Mouse (Mus musculus): Measurements from ENCODE around the gene Hlcs. TPM values are rescaled to one million over a fixed set of nuclear protein-coding genes. Genes with fewer than 3 reads are reported as not detected.
A peak's percentile ranks its signal among the peaks of the same experiment; 100 is the strongest.

Gene Hlcs
- polyA plus RNA-seq, 1 experiment from 2014 or later: 7.6 TPM

DNA sequence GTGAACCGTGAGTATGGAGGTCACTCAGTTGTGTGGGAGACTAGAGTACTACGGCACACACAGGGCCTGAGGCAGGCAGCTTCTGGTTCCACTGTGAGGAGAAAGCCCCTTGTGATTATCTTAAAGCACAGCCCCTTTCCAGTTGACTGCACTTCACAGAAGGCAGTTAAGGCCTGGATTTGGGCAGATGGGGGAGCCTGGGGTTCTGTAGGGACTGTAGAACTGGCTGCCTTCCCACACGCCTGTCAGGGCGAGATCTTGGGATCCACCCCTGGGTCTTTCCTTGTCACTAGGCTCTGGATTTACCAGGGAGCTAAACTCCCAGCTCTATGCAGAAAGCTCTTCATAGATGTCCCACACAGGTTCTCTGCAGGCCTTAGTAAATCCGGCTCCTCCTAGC, 17.1 kb upstream of the Hlcs start:
- Histone ChIP-seq H3K27ac (ENCODE audit: low read depth, low read length) (no peak overlapping the region), H3K4me3 (ENCODE audit: low read depth, low read length) (no peak overlapping the region), H3K4me2 (ENCODE audit: low read depth, low read length) (no peak overlapping the region), H3K4me1 (ENCODE audit: control insufficient read depth, insufficient read depth, low read length) (peaks cover 11% of the 10 kb centered on the region; the same call in 1 of the 2 replicates), H3K9ac (replicated peaks; ENCODE audit: low read depth, low read length) (no peak overlapping the region), H3K36me3 (ENCODE audit: control insufficient read depth, insufficient read depth, low read length) (no peaks in the 10 kb centered on the region), H3K9me3 (ENCODE audit: control insufficient read depth, low read length) (no peaks in the 10 kb centered on the region), H3K27me3 (ENCODE audit: control insufficient read depth, insufficient read depth, low read length) (peaks cover 12% of the 10 kb centered on the region)
- 52% methylated on average over 5 of the region's 5 CpGs for WGBS
- no peak for ATAC-seq (ENCODE audit: low read depth)

DNA sequence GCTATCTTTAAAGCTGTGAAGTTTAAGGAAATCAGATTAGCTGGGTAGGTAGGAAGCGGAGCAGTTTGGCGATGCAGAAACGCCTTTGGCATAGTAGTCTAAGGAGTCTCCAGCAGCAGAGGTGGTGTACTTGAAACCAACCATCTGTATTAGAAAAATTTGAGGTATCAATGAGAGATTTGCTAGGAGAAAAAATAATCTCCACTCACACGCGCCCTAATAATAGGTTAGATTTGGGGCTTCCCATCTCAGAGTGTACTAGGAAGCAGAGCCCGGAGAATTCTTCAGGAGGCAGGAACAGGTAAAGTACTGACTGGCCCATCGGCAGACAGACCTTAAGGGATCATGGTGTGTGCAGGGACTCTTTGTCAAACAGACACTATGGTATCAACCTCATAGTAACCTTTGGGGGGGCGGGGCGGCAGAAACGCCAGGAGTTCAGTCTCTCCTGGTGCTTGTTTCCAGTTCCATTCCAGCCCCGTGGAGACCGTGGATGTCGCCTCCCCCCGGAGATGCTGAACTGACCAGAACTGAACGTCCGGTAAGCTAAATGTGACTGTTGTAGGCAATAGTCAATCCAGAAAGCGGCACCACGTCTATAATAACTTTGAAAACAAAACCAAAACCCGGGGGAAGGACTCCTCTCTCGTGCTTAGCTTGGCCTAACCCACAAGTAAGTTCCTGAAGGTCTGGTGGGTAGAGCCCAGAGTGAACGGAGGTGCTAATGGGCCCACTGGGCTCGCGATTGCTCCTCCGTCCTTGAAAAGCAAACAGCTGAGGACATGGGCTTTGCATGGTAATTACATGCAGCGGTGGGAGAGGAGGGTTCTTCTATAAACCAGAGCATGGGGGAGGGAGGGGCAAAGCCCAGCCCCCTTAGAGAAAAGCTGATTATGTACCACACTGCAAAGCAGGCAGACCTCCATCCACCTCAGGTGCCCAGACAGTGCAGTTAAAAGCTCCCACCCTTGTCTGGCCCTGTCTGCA, 15.8 kb upstream of the Hlcs start:
- Histone ChIP-seq H3K27me3 (ENCODE audit: control insufficient read depth, insufficient read depth, low read length) (peaks cover 12% of the 10 kb centered on the region), H3K4me2 (ENCODE audit: low read depth, low read length) (peak overlapping the region; percentile 41; the same call in 1 of the 2 replicates), H3K27ac (ENCODE audit: low read depth, low read length) (no peak overlapping the region), H3K36me3 (ENCODE audit: control insufficient read depth, insufficient read depth, low read length) (no peaks in the 10 kb centered on the region), H3K9ac (replicated peaks; ENCODE audit: low read depth, low read length) (no peak overlapping the region), H3K9me3 (ENCODE audit: control insufficient read depth, low read length) (no peaks in the 10 kb centered on the region), H3K4me3 (ENCODE audit: low read depth, low read length) (no peak overlapping the region), H3K4me1 (ENCODE audit: control insufficient read depth, insufficient read depth, low read length) (peaks cover 11% of the 10 kb centered on the region; the same call in 1 of the 2 replicates)
- 9% methylated on average over 25 of the region's 25 CpGs for WGBS
- ATAC-seq (ENCODE audit: low read depth): peak; percentile 21; the same call in 1 of the 2 replicates

DNA sequence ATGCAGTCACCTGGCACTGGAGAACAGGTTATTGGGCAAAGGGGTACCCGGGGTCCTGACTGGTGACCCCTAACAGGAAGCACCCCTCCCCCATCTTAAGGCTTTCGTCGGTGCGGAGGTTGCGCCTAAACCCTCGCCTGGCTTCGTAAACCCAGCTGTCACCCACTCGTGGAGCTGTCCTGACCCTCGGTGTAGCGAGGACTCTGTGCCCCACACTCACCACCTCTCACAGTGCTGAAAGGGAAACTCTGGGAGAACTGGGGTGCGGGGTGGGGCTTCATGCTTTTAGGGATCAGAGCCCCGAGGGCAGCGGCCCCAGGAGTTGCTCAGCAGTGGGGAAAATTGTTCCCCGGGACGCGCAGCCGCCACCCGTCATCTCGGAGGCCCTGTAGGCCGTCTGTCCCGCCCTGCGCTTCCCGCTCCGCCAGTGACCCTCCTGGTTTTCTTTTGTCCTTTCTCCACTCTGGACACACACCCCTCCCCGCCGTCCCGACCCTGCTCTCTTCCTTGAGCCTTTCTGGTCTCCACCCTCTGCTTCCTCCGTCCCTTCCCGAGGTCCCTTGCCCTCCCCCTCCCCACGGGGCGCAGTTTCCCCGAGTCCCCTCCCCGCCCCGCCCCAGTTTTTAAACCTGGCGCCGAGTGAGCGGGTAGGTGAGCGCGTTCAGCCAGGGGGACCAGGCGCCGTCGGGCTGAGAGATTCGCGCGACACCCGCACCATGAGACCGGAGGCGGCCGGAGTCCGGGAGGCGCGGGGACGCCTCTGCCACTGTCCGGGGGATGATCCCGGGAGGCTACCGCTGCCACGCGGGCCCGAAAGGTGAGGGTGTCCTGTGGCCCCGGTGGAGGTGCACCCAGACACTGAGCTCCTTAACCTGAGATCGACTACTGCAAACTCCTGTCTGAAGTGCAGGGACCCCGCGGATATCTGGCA, 14.7 kb upstream of the Hlcs start, which contains the start of gene Ripply3:
TSS of gene Ripply3 (plus strand) at position 640 of the 931 bp plus-strand sequence.
- no peaks in the 10 kb centered on the region for H3K9me3 ChIP-seq (ENCODE audit: control insufficient read depth, low read length)
- peak within 1 kb of the TSS; percentile 28 for H3K4me3 ChIP-seq (ENCODE audit: low read depth, low read length)
- H3K27ac ChIP-seq (ENCODE audit: low read depth, low read length): no peak within 1 kb of the TSS
- no peak within 1 kb of the TSS for H3K9ac ChIP-seq (replicated peaks; ENCODE audit: low read depth, low read length)
- peak within 1 kb of the TSS; percentile 41 for H3K4me2 ChIP-seq (ENCODE audit: low read depth, low read length)
- peaks cover 12% of the 10 kb centered on the region for H3K27me3 ChIP-seq (ENCODE audit: control insufficient read depth, insufficient read depth, low read length)
- H3K4me1 ChIP-seq (ENCODE audit: control insufficient read depth, insufficient read depth, low read length): peaks cover 11% of the 10 kb centered on the region; the same call in 1 of the 2 replicates
- WGBS: 1% methylated on average over 62 of the region's 63 CpGs
- no peaks in the 10 kb centered on the region for H3K36me3 ChIP-seq (ENCODE audit: control insufficient read depth, insufficient read depth, low read length)
- peak; percentile 41; the same call in 1 of the 2 replicates for ATAC-seq (ENCODE audit: low read depth)

DNA sequence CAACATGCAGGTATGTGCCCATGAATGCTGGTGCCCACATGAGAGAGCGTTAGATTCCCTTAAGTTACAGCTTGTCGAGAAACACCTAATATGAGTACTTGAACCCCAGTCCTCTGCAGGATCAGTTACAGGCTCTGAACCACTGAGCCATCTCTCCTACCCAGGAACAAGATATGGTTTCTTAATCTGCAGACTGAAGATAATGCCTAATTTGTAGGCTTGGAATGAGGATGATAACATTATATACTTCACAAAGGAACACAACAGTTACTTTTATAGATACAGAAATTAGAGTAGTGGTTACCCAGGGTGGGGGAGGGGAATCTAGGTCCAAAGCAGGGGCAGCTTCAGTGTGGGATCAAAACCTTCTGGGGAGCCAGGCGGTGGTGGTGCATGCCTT, 12.6 kb upstream of the Hlcs start:
- Histone ChIP-seq H3K4me3 (ENCODE audit: low read depth, low read length) (no peak overlapping the region), H3K4me1 (ENCODE audit: control insufficient read depth, insufficient read depth, low read length) (peaks cover 11% of the 10 kb centered on the region; the same call in 1 of the 2 replicates), H3K27me3 (ENCODE audit: control insufficient read depth, insufficient read depth, low read length) (peaks cover 12% of the 10 kb centered on the region), H3K9me3 (ENCODE audit: control insufficient read depth, low read length) (no peaks in the 10 kb centered on the region), H3K9ac (replicated peaks; ENCODE audit: low read depth, low read length) (no peak overlapping the region), H3K36me3 (ENCODE audit: control insufficient read depth, insufficient read depth, low read length) (no peaks in the 10 kb centered on the region), H3K4me2 (ENCODE audit: low read depth, low read length) (no peak overlapping the region), H3K27ac (ENCODE audit: low read depth, low read length) (no peak overlapping the region)
- WGBS: 95% methylated on average over 3 of the region's 3 CpGs
- no peak for ATAC-seq (ENCODE audit: low read depth)

DNA sequence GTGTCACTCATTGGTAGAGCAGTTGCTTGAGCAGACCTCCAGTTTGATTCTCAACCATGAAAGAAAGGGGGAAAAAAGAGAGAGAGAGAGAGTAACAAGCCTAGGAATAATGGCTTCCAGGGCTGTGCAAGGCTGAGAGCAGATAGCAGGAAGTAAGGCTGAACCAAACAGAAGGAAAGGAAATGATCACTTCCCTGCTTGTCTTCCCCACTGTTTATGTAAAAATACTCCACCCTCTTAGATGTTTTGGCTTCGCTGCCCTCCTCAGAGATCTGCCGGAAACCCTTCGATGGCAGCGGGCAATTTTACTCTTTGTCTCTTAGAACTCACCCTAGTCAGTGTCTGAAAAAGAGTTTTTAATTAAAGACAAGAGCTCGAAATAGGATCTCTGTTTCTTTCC, 10.3 kb upstream of the Hlcs start:
- no peak overlapping the region for H3K4me2 ChIP-seq (ENCODE audit: low read depth, low read length)
- no peak overlapping the region for H3K4me3 ChIP-seq (ENCODE audit: low read depth, low read length)
- no peak for ATAC-seq (ENCODE audit: low read depth)
- H3K27ac ChIP-seq (ENCODE audit: low read depth, low read length): no peak overlapping the region
- no peaks in the 10 kb centered on the region for H3K9me3 ChIP-seq (ENCODE audit: control insufficient read depth, low read length)
- no peaks in the 10 kb centered on the region for H3K36me3 ChIP-seq (ENCODE audit: control insufficient read depth, insufficient read depth, low read length)
- 73% methylated on average over 5 of the region's 5 CpGs for WGBS
- H3K27me3 ChIP-seq (ENCODE audit: control insufficient read depth, insufficient read depth, low read length): peaks cover 12% of the 10 kb centered on the region
- peaks cover 4% of the 10 kb centered on the region; the same call in 1 of the 2 replicates for H3K4me1 ChIP-seq (ENCODE audit: control insufficient read depth, insufficient read depth, low read length)
- H3K9ac ChIP-seq (replicated peaks; ENCODE audit: low read depth, low read length): no peak overlapping the region

DNA sequence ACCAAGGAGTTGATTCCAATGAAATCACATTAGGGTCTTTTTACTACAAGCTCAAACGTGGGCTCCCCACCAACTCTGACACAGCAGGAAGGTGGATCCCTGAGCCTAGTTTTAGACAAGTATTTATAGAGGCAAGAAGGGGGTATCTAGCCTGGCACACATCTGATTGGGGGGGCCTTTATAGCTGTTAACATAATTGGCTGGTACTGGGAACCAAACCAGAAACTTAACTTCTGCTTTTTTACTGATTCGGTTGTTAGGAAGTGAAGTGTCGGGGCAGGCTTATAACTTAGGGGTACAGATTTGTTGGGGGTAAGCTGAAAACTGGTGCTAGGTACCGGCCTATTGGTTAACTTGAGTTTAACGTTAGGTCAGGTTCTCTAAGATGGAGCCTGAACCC, 6.9 kb upstream of the Hlcs start:
- Histone ChIP-seq H3K27me3 (ENCODE audit: control insufficient read depth, insufficient read depth, low read length) (no peaks in the 10 kb centered on the region), H3K4me2 (ENCODE audit: low read depth, low read length) (no peak overlapping the region), H3K4me3 (ENCODE audit: low read depth, low read length) (no peak overlapping the region), H3K4me1 (ENCODE audit: control insufficient read depth, insufficient read depth, low read length) (no peaks in the 10 kb centered on the region), H3K27ac (ENCODE audit: low read depth, low read length) (no peak overlapping the region), H3K36me3 (ENCODE audit: control insufficient read depth, insufficient read depth, low read length) (no peaks in the 10 kb centered on the region), H3K9ac (replicated peaks; ENCODE audit: low read depth, low read length) (no peak overlapping the region), H3K9me3 (ENCODE audit: control insufficient read depth, low read length) (no peaks in the 10 kb centered on the region)
- no peak for ATAC-seq (ENCODE audit: low read depth)
- WGBS: 82% methylated on average over 5 of the region's 5 CpGs

DNA sequence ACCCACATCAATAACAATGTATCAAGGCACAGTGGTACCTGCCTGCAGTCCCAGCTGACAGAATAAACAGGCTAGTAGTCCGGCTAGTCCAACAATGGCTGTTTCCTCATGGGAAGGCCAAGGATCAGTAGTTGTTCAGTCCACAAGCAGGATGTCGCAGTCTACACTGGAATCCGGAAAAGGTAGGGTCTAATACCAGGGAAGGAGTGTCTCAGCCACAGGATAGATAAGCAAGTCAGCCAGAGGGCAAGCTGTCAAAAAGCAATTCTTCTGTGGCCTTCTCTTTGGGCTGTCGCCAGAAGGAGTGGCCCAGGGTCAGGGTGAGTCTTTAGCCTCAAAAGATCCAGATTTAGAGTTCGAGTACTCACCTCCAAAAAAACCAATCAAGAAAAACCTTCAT, 4.4 kb upstream of the Hlcs start:
- WGBS: 87% methylated on average over 5 of the region's 5 CpGs
- Histone ChIP-seq H3K27me3 (ENCODE audit: control insufficient read depth, insufficient read depth, low read length) (no peaks in the 10 kb centered on the region), H3K4me2 (ENCODE audit: low read depth, low read length) (no peak overlapping the region), H3K9ac (replicated peaks; ENCODE audit: low read depth, low read length) (no peak overlapping the region), H3K4me3 (ENCODE audit: low read depth, low read length) (no peak overlapping the region), H3K27ac (ENCODE audit: low read depth, low read length) (no peak overlapping the region), H3K4me1 (ENCODE audit: control insufficient read depth, insufficient read depth, low read length) (peaks cover 5% of the 10 kb centered on the region; the same call in 1 of the 2 replicates), H3K36me3 (ENCODE audit: control insufficient read depth, insufficient read depth, low read length) (no peaks in the 10 kb centered on the region), H3K9me3 (ENCODE audit: control insufficient read depth, low read length) (no peaks in the 10 kb centered on the region)
- ATAC-seq (ENCODE audit: low read depth): no peak

DNA sequence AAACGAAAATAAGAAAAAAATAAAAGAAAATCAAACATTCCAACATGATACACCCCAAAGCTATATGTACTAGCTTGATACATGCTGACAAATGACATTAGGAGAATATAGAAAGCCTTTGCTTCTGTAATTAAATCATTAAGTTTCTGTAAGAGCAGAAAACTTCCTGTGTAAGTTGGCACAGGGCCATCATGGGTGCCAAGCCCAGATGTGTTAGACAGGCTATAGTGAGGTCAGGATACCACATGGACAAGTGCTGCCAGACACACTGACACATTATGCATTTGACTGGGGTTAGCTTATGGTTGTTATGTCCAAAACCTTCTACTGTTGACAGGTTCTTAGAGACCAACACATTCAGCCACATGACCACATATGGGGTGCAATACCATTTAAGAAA, 1.8 kb upstream of the Hlcs start:
- no peaks in the 10 kb centered on the region for H3K9me3 ChIP-seq (ENCODE audit: control insufficient read depth, low read length)
- no peaks in the 10 kb centered on the region for H3K27me3 ChIP-seq (ENCODE audit: control insufficient read depth, insufficient read depth, low read length)
- ATAC-seq (ENCODE audit: low read depth): no peak
- no peak overlapping the region for H3K27ac ChIP-seq (ENCODE audit: low read depth, low read length)
- 68% methylated on average over 1 of the region's 1 CpGs for WGBS
- no peak overlapping the region for H3K4me3 ChIP-seq (ENCODE audit: low read depth, low read length)
- no peak overlapping the region for H3K9ac ChIP-seq (replicated peaks; ENCODE audit: low read depth, low read length)
- H3K4me1 ChIP-seq (ENCODE audit: control insufficient read depth, insufficient read depth, low read length): peaks cover 7% of the 10 kb centered on the region; the same call in 1 of the 2 replicates
- no peak overlapping the region for H3K4me2 ChIP-seq (ENCODE audit: low read depth, low read length)
- no peaks in the 10 kb centered on the region for H3K36me3 ChIP-seq (ENCODE audit: control insufficient read depth, insufficient read depth, low read length)

Measured in neural tube, embryonic 14.5 days (tissue).